Mouse (Mus musculus) G1E-ER4 (cell line): Measurements from ENCODE around the gene Pnldc1. TPM values are rescaled to one million over a fixed set of nuclear protein-coding genes. Genes with fewer than 3 reads are reported as not detected.

Experiments
- GATA1 ChIP-seq: IDR thresholded peaks from one replicate; pipeline ENCODE4 v1.8.0; 2012; ENCODE audit warnings: low read length, inconsistent platforms
- polyA plus RNA-seq: library from polyadenylated mRNA; stranded (reverse); fragments of >175 nt; gene quantifications from 2 replicates; pipeline ENCODE4 v1.2.3, GENCODE M21; 2012

Gene Pnldc1
- not detected in 2 replicates for polyA plus RNA-seq

DNA sequence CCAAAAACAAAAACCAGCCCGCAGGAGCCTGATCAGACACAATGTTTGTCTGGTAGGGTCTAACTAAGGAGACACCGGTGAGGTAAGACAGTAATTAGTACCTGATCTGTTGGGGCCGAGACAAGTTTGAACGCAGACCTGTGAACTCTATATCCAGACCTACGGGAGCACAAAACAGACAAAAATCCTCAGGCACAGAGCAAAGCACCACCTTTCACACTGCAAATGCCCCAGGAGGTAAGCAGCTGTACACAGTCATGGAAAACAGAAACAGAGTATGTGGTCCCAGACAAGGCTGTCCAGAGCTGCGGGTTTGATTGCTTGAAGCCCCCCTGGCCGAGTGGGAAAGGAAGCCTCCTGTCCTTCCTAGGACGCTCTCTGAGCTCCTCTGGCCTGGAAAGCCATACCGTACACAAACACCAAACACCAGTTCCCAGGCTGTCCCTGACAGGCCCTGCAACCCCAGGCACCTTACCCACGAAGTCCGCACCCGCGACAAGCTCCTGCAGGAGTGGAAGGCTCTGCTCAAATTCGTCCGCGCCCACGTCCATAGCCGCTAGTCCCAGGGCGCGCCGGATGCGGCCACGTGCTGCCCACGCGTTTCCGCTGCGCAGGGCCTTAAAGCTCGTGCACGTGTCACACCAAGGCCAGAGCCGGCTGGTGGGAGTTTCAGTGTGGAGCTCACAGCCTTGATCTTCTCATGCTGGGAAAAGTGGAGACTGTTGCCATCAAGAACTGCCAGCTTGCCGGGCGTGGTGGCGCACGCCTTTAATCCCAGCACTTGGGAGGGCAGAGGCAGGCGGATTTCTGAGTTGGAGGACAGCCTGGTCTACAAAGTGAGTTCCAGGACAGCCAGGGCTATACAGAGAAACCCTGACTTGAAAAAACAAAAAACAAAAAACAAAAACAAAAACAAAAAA, at the start of gene Pnldc1:
Gene Pnldc1, minus strand, starts transcription at position 870 of the 920 bp plus-strand sequence.
- no peak for TF ChIP-seq GATA1

DNA sequence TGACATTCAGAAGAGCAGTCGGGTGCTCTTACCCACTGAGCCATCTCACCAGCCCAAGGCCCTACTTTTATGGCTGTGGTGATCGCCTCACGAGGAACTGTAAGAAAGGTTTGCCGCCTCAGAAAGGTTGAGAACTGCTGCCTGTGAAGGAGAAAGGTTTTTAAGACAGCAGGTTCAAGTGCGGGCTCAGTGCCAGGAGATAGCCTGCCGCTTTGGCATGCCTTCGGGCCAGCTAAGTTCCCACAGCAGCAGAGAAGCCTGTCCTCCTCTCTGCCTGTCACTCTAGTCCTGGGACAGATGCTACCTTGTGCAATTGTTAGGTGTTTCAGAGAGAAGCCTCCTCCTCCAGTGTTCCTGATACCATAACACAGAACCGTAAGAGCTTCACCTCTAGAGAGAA, 46.6 kb upstream of the Pnldc1 start:
- no peak for TF ChIP-seq GATA1

- no peak for TF ChIP-seq GATA1
Measured at GRCm38 (mm10) chr17:12949669-12950068, 39.6 kb upstream of the Pnldc1 start.

GRCm38 (mm10) chr17:12942459-12943162, 32.6 kb upstream of the Pnldc1 start:
- no peak for TF ChIP-seq GATA1

DNA sequence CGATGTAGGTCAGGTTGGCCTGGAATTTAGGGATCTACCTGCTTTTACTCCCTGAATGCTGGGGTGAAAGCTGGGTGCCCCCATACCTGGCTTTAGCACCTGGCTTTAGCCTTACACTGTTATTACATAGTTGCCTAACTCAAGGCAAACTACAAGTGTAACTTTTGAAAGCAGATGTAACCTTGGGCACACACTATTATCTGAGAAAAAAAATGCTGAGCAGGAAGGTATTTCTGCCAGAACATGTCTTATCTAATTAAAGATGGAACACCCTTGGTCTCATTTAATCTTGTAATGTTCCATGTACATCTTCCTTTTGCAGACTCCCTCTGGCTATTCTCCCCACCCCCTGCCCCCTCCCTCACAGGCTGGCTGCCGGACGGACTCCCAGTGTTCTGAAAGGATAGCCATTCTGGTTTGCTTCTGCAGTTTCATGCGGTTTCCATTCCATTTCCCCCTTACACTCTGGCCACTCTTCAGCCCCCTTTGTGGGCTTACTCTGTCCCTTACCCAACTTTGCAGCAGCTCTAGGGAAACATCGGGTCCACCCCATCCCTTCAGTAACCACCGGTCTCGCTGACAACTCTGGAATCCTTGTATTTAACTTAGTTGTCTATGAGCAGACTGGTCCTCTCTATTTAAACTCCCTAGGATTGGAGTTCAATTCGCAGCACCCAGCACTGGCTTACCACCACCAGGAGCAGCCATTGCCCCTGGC, 31.7 kb upstream of the Pnldc1 start:
- TF ChIP-seq GATA1: no peak

DNA sequence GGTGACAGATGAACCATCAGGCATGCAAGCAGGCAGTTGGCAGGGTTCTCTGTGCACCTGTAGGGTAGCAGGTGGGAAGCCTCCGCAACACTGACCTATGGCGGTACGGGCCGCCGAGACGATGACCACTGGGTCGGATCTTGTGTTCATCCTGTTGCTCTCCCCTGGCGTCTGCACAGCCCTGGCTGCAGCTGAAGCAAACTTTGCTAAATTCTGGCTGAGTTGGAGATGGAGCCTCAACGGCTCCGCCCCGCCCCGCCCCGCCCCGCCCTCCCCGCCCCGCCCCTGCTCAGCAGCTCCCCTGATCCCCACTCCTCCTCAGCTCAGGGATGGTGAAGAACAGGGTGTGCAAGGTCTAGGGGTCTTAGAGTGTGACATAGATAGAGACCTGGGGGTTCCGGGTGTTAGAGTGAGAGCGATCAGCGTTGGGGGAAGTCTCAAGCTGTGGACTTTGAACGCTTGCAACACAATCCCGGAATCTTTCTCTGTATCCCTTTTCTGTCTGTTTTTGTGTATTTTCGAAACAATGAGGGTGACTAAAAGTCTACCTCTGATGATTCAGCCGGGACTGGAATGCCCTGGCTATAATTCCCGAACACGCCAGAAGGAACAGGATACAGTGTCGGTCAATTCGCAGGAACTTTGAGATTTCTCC, 30.2 kb upstream of the Pnldc1 start, which contains the start of gene Acat3:
Gene Acat3, minus strand, starts transcription at position 450 of the 655 bp plus-strand sequence.
- no peak for TF ChIP-seq GATA1

GRCm38 (mm10) chr17:12938077-12938476, 28.0 kb upstream of the Pnldc1 start:
- no peak for TF ChIP-seq GATA1

GRCm38 (mm10) chr17:12937412-12937970, 27.5 kb upstream of the Pnldc1 start:
- TF ChIP-seq GATA1: no peak

DNA sequence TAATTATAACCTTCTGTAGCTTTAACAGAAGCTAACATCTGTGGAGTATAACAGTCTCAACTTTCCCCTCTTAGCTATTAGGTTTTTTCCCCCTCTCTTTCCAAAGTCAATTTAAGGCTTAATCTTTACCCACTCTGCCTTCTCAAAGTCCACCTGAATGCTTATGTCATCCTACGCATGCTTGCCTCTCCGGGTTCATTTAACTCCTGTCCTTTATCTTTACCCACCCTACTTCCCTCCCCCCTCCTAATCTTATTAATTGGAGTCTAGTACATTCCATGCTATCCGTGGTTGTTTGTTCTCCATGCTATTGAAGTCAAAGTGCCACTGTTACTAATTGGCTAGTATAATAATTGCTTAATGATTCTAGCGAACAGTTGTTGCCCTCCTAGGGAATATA, 25.7 kb upstream of the Pnldc1 start:
- no peak for TF ChIP-seq GATA1

GRCm38 (mm10) chr17:12925703-12926180, 15.7 kb upstream of the Pnldc1 start:
- no peak for TF ChIP-seq GATA1

DNA sequence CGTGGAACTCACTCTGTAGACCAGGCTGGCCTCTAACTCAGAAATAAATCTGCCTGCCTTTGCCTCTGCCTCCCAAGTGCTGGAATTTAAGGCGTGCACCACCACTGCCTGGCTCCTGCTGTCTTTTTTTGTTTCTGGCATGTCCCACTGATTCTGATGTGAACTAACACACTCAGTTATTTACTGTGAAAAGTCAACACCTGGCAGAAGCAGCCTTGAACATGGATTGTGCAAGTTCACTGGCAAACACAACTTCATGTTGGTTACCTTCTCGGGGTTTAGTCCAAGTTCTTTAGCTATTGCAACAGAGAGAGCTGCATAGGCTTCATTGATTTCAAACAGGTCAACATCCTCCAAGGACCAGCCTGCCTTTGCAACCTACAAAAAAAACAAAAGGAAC, 15.0 kb upstream of the Pnldc1 start:
- no peak for TF ChIP-seq GATA1

DNA sequence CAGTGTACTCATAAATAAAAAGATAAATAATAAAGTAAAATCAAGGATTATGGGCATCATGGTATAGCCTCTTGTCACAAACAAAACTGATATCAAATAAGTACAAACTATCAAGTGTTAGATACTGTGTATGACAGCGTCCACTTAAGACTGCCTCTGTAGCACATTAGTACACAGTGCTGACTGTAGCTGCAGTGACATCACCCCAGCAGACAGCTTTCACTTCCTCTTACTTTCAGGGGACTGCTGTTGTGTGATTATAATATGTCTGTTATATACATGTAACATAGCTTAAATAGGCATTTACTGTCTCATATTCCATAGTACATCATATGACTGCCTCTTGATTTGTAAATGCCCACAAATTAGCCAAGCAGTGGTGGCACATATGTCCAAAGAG, 11.0 kb upstream of the Pnldc1 start:
- TF ChIP-seq GATA1: no peak

DNA sequence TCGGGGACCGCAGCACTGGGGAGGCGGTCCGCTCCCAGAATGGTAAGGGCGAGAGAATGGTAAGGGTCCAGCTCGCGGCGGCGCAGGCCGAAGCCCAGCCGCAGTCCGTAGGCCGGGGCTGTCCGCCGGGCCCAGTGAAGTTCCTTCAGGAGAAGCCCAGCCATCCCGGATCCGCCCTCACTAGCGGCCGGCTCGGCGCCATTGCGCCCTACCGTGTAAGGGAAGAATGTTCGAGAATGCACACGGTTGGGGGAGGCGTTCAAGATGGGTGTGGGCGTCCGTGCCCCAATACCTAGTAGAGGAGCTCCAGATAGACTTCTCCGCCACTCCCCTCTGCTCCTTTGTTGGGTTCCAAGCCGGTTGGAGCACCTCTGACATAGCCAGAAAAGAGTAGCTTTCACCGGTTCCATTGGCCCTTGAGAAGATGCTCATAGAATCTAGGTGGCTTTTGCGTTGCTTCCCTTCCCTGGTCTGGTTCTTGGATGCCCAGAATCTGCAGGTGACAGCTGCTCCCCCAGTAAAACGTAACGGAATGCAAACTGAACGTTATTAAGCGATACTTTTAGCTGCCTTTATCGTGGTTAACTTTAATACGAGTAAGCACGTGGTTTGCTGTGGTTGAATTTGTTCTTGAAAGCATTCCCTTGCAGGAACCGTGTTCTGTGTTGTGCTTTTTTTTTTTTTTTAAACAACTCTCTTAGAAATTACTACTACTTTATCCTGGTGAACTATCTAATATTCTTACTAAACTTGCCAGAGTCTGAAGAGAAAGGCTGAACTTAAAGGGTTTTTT, 6.8 kb upstream of the Pnldc1 start:
- TF ChIP-seq GATA1: no peak
